Mouse (Mus musculus) kidney, adult 2 months (tissue): Measurements from ENCODE around the gene Taf12.

Experiments used
- CTCF ChIP-seq: fragments of 200-500 bp; conservative IDR thresholded peaks from 2 replicates; pipeline ENCODE4 v1.5.1; 2011; ENCODE audit warnings: low read depth, mild to moderate bottlenecking, control low read depth, low read length, moderate library complexity, mixed read lengths; ENCODE audit not compliant: insufficient read depth, insufficient read length
- POLR2A ChIP-seq: fragments of 200-500 bp; IDR thresholded peaks from one replicate; pipeline ENCODE4 v1.6.1; 2011; ENCODE audit warnings: low read depth, low read length, control low read depth

- TF ChIP-seq CTCF: no peak
- no peak for TF ChIP-seq POLR2A
Measured at GRCm38 (mm10) chr4:132251596-132251995, 22.6 kb upstream of the Taf12 start.
